Mouse (Mus musculus) kidney, embryonic 16.5 days (tissue): ENCODE data around the gene Pstk. TPM values are rescaled to one million over a fixed set of nuclear protein-coding genes. Genes with fewer than 3 reads are reported as not detected.
A peak's percentile ranks its signal among the peaks of the same experiment; 100 is the strongest.
"Not testable (repeated sequence)": the region's sequence is repeated elsewhere in the genome, so short reads cannot be mapped to it uniquely, and the experiment has no call there.

Experiments used
- ATAC-seq: fragments of 200-750 bp; cut with Nextera tagmentation; 2 replicates; pipeline ENCODE4 v1.8.0; 2017; ENCODE audit warnings: moderate TSS enrichment; ENCODE audit not compliant: low FRiP score, low TSS enrichment
- H3K27ac ChIP-seq: fragments of 300-500 bp; sonication (generic); 2 replicates; pipeline ENCODE4 v1.5.1; 2014; ENCODE audit warnings: low read length
- H3K27me3 ChIP-seq: fragments of 300-500 bp; sonication (generic); 2 replicates; pipeline ENCODE4 v1.6.1; 2014; ENCODE audit warnings: low read length, control low read depth, mixed read lengths; ENCODE audit not compliant: insufficient read depth
- H3K36me3 ChIP-seq: fragments of 300-500 bp; sonication (generic); 2 replicates; pipeline ENCODE4 v1.6.1; 2014; ENCODE audit warnings: low read length, control low read depth, mixed read lengths; ENCODE audit not compliant: insufficient read depth
- H3K4me1 ChIP-seq: fragments of 300-500 bp; sonication (generic); 2 replicates; pipeline ENCODE4 v1.6.1; 2014; ENCODE audit warnings: low read length, control low read depth, mixed read lengths; ENCODE audit not compliant: insufficient read depth
- H3K4me2 ChIP-seq: fragments of 300-500 bp; sonication (generic); replicated peaks from 2 replicates; pipeline ENCODE4 v1.6.1; 2014; ENCODE audit warnings: low read depth, low read length
- H3K4me3 ChIP-seq: fragments of 300-500 bp; sonication (generic); 2 replicates; pipeline ENCODE4 v1.5.1; 2014; ENCODE audit warnings: mild to moderate bottlenecking, low read length
- H3K9ac ChIP-seq: fragments of 300-500 bp; sonication (generic); replicated peaks from 2 replicates; pipeline ENCODE4 v1.6.1; 2014; ENCODE audit warnings: low read length
- H3K9me3 ChIP-seq: fragments of 300-500 bp; sonication (generic); 2 replicates; pipeline ENCODE4 v1.6.1; 2016; ENCODE audit warnings: low read length, control low read depth
- WGBS: fragments of 180-500 bp; shearing (Covaris S2); extraction: QIAGEN DNeasy Blood & Tissue Kit; methylation state at CpG from one replicate; pipeline ENCODE4 v1.1.7; 2014; 5-methylcytosine and 5-hydroxymethylcytosine counted together
- polyA plus RNA-seq: library from polyadenylated mRNA; unstranded; fragments of >200 nt; fragmentation: Nextera tagmentation; extraction: Ambion mirVana; gene quantifications from 2 replicates; pipeline ENCODE4 v1.2.1, GENCODE M21; 2015

Gene Pstk
- polyA plus RNA-seq, 1 experiment from 2014 or later = 65.1 TPM

DNA sequence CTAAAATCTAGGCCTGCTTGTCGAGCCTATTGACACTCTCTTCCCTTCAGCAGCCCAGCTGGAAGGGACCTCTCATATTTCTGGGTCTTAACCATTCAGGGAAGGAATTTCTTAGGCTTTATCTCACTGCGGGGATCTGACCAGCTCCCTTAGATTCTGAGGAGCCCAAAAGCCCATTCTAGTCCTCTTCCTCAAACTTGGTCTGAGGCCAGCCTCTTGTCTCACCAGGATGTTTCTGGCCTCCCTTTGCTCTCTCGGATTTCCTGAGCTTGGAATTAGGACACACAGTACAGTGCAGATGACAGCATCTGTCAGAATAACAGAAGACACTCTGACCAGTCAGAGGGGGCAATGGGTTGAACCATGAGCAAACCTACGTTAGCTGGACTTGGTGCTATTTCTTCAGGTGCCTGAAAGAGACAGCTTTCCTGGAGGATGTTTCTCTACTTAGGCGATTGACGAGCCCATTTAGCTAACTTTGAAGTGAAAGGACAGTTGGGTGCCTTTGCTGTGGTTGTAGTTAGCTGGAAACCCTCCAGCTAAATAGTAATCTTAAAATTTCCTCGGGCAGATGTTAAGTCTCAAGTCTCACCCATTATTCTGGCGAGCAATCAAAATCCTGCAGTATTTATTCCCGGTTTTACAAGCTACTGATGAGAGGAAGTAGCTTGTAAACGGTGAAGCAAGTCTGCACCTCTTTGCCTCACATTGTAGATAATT, 40.4 kb downstream of the Pstk start:
- peak overlapping the region; percentile 85 for H3K4me3 ChIP-seq
- H3K4me1 ChIP-seq = peaks cover 29% of the 10 kb centered on the region
- no peaks in the 10 kb centered on the region for H3K9me3 ChIP-seq
- no peaks in the 10 kb centered on the region for H3K27me3 ChIP-seq
- WGBS = 19% methylated on average over 10 of the region's 10 CpGs
- H3K27ac ChIP-seq = peak overlapping the region; percentile 17
- H3K4me2 ChIP-seq = peak overlapping the region; percentile 67
- peak overlapping the region; percentile 94 for H3K9ac ChIP-seq
- H3K36me3 ChIP-seq = no peaks in the 10 kb centered on the region
- ATAC-seq = no peak

DNA sequence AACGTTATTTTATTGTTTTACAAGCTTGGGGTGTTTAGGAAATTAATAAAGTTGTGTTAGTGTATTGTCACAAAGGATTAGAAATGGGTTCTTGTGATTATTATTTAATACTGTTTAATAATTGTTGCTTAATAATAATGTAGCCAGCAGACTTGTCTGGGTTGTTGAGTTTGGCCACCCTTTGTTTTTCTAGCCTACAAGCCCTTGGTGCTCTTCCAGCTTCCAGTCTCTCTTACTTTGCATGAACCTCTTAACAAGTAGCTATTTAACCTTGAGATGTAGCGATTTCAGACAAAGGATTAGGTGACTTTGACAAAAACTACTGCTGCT, 41.0 kb downstream of the Pstk start:
- H3K4me3 ChIP-seq = no peak overlapping the region
- H3K4me2 ChIP-seq = no peak overlapping the region
- peaks cover 29% of the 10 kb centered on the region for H3K4me1 ChIP-seq
- no peaks in the 10 kb centered on the region for H3K36me3 ChIP-seq
- no peak for ATAC-seq
- WGBS = 33% methylated on average over 2 of the region's 2 CpGs
- H3K9ac ChIP-seq = no peak overlapping the region
- H3K9me3 ChIP-seq = no peaks in the 10 kb centered on the region
- no peaks in the 10 kb centered on the region for H3K27me3 ChIP-seq
- H3K27ac ChIP-seq = no peak overlapping the region

DNA sequence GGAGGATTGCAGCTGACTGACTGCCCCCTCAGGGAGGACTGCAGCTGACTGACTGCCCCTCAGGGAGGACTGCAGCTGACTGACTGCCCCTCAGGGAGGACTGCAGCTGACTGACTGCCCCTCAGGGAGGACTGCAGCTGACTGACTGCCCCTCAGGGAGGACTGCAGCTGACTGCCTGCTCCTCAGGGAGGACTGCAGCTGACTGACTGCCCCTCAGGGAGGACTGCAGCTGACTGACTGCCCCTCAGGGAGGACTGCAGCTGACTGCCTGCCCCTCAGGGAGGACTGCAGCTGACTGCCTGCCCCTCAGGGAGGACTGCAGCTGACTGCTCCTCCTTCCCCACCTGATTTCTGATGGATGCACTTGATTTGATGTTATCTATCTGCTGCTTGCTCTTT, 45.8 kb downstream of the Pstk start:
- H3K27ac ChIP-seq, H3K9ac ChIP-seq, H3K27me3 ChIP-seq, H3K4me3 ChIP-seq, H3K4me2 ChIP-seq, ATAC-seq, H3K36me3 ChIP-seq, H3K9me3 ChIP-seq: not testable (repeated sequence)
- H3K4me1 ChIP-seq = peaks cover 14% of the 10 kb centered on the region; the same call in 1 of the 2 replicates

GRCm38 (mm10) chr7:131417605-131418004, 46.7 kb downstream of the Pstk start:
- no peak overlapping the region for H3K4me2 ChIP-seq
- peaks cover 14% of the 10 kb centered on the region; the same call in 1 of the 2 replicates for H3K4me1 ChIP-seq
- no peak overlapping the region for H3K4me3 ChIP-seq
- no peaks in the 10 kb centered on the region for H3K36me3 ChIP-seq
- no peak overlapping the region for H3K27ac ChIP-seq
- ATAC-seq = no peak
- H3K27me3 ChIP-seq = no peaks in the 10 kb centered on the region
- no peak overlapping the region for H3K9ac ChIP-seq
- H3K9me3 ChIP-seq = no peaks in the 10 kb centered on the region

DNA sequence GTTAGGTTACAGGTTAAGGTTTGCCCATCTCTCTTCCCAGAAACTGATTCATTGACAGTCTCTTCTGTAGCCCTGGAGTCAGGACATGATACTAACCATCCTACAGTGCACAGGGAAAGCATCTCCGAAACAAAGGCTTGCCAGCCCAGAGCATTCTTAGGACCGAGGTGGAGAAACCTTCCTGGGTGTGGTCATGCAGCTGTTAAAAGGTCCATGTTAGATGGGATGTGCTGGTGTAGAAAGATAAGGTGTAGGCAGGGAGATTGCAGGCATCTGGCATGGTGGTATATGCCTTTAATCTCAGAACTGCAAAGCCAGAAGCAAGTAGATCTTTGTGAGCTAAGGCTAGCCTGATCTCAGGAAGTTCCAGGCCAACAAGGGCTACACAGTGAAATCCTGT, 54.0 kb downstream of the Pstk start:
- no peak for ATAC-seq
- Histone ChIP-seq H3K27ac (no peak overlapping the region), H3K9me3 (no peaks in the 10 kb centered on the region), H3K9ac (no peak overlapping the region), H3K4me3 (no peak overlapping the region), H3K36me3 (peaks cover 12% of the 10 kb centered on the region), H3K4me1 (no peaks in the 10 kb centered on the region), H3K27me3 (no peaks in the 10 kb centered on the region), H3K4me2 (no peak overlapping the region)
- WGBS = 78% methylated on average over 2 of the region's 2 CpGs

- Histone ChIP-seq H3K4me1 (no peaks in the 10 kb centered on the region), H3K27me3 (no peaks in the 10 kb centered on the region), H3K27ac (no peak overlapping the region), H3K9ac (no peak overlapping the region), H3K9me3 (peaks cover 4% of the 10 kb centered on the region; the same call in 1 of the 2 replicates), H3K36me3 (peaks cover 25% of the 10 kb centered on the region), H3K4me3 (no peak overlapping the region), H3K4me2 (no peak overlapping the region)
- 86% methylated on average over 5 of the region's 5 CpGs for WGBS
- ATAC-seq = no peak
Measured at GRCm38 (mm10) chr7:131427331-131427730, 56.4 kb downstream of the Pstk start.

DNA sequence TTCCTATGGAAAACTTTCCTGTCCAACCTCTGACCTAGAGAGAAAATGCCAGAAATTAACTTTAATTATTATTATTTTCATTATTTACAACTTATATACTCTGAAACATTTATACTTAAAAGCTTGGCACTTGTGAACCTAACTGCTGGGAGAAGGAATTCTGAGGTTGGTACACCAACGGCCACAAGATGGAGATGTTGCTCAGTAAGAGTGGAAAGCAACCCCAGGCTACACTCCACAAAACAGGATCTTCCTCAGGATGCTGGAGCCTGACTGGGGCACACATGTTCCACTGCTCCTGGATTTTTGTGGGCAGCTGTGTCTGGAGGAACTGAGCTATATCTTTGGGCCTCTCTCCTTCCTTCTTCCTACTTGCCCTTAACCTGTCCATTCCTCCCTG, 61.3 kb downstream of the Pstk start:
- Histone ChIP-seq H3K27ac (no peak overlapping the region), H3K4me1 (no peaks in the 10 kb centered on the region), H3K36me3 (peaks cover 28% of the 10 kb centered on the region), H3K4me3 (no peak overlapping the region), H3K9me3 (peaks cover 4% of the 10 kb centered on the region; the same call in 1 of the 2 replicates), H3K4me2 (no peak overlapping the region), H3K9ac (no peak overlapping the region), H3K27me3 (no peaks in the 10 kb centered on the region)
- ATAC-seq = no peak; the same call in 1 of the 2 replicates
- WGBS = 15% methylated on average over 1 of the region's 1 CpGs

GRCm38 (mm10) chr7:131434276-131434675, 63.3 kb downstream of the Pstk start:
- Histone ChIP-seq H3K36me3 (peaks cover 22% of the 10 kb centered on the region), H3K9me3 (peaks cover 4% of the 10 kb centered on the region; the same call in 1 of the 2 replicates), H3K4me1 (no peaks in the 10 kb centered on the region), H3K27me3 (no peaks in the 10 kb centered on the region), H3K4me3 (no peak overlapping the region), H3K4me2 (no peak overlapping the region), H3K9ac (no peak overlapping the region), H3K27ac (no peak overlapping the region)
- ATAC-seq = no peak
- 87% methylated on average over 1 of the region's 1 CpGs for WGBS

DNA sequence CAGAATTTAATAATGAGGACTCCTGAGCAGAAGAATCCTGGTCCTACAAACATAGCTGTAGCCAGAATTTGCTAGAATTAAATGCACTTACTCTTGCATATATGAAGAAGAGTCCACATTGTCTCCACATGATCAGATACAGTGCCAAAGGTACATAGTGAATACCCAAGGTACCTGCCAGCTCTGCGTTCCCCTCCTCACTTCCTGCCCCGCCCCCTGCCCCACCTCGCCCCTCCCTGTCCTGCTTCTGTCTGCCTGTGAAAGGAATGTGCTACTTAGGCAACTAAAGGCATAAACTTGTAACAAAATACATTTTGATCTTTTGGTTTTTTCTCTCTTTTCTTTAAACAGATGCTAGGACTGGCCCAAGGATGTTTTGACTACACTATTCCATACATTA, 66.1 kb downstream of the Pstk start:
- H3K4me2 ChIP-seq = no peak overlapping the region
- no peaks in the 10 kb centered on the region for H3K27me3 ChIP-seq
- no peak overlapping the region for H3K9ac ChIP-seq
- ATAC-seq = no peak
- no peaks in the 10 kb centered on the region for H3K4me1 ChIP-seq
- H3K4me3 ChIP-seq = no peak overlapping the region
- no peaks in the 10 kb centered on the region for H3K9me3 ChIP-seq
- H3K36me3 ChIP-seq = peaks cover 11% of the 10 kb centered on the region; the same call in 1 of the 2 replicates
- H3K27ac ChIP-seq = no peak overlapping the region
- 70% methylated on average over 3 of the region's 3 CpGs for WGBS
